Mouse (Mus musculus): ENCODE data around the gene Gm42372.

DNA sequence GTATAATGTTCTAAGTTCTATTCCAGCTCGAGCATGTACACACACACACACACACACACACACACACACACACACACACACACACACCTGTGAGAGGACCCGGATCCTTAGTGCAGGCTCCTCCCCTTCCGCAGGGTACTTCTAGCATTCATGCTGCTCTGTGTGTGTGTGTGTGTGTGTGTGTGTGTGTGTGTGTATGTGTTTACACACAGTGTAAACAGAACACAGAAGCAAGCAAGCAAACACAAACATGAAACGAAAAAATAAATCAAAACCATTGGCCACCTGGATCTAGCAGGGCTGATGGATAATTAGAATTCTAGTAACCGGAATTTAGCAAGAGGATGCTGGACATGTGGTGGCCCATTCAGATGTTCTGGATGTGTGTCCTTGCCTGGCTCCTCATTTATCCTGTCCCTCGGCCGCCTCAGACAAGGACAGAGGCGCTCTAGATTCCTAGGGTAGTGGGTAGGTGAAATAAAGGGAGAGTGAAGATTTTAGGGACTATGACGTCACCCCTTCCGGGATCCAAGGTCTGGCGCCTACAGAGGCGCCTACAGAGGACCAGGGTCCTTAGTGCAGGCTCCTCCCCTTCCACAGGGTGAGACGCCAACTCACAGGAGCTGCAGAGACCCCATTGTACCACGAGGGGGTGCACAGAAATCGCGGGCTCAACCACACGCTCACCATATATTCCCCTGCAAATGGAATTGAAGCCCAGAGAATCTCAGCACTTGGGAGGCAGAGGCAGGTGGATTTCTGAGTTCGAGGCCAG is 31.8 kb upstream of the Gm42372 start:
- TF ChIP-seq ZNF384 (IDR thresholded peaks at IDR 0.05; ENCODE audit: low read depth, low read length), result no peak
- TF ChIP-seq NELFE (IDR thresholded peaks at IDR 0.05; ENCODE audit: low read depth, low read length), result no peak
- no peak for TF ChIP-seq EP300 (IDR thresholded peaks at IDR 0.05; ENCODE audit: low read length)
